Mouse (Mus musculus): ENCODE measurements at regions not wholly inside any gene's neighbourhood (a gene's known extent, or its start where the extent isn't known, plus 50 kb on each side); places are given as distances from the start of the nearest gene placed in this dataset.

DNA sequence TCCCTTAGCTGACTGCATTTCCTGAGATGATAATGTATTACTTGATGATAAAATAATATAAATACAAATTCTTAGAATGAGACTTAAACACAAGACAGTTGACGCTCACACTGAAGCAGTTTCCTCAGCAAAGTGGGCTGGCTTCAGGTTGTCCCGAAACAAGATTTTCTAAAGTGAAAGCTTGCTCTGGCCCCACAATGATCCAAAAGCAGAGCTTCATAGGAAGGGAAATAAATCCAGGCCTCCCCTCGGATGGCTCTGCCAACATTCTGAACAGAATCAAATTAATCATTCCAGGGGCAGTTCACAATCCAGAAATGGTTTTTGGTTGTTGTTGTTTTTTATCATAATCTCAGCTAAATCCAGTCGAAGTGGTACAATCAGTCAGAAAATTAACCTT, 96.0 kb upstream of the Efna5 start:
- no peak for TF ChIP-seq CTCF (conservative IDR thresholded peaks at IDR 0.05; ENCODE audit: insufficient read depth, insufficient read length, low read depth, low read length)
- no peak for TF ChIP-seq POLR2A (IDR thresholded peaks at IDR 0.05; ENCODE audit: low read depth, low read length)

Data from kidney, adult 2 months (tissue).